11 mouse cellular contexts compared by ENCODE assay signal in the genomic region with DNA sequence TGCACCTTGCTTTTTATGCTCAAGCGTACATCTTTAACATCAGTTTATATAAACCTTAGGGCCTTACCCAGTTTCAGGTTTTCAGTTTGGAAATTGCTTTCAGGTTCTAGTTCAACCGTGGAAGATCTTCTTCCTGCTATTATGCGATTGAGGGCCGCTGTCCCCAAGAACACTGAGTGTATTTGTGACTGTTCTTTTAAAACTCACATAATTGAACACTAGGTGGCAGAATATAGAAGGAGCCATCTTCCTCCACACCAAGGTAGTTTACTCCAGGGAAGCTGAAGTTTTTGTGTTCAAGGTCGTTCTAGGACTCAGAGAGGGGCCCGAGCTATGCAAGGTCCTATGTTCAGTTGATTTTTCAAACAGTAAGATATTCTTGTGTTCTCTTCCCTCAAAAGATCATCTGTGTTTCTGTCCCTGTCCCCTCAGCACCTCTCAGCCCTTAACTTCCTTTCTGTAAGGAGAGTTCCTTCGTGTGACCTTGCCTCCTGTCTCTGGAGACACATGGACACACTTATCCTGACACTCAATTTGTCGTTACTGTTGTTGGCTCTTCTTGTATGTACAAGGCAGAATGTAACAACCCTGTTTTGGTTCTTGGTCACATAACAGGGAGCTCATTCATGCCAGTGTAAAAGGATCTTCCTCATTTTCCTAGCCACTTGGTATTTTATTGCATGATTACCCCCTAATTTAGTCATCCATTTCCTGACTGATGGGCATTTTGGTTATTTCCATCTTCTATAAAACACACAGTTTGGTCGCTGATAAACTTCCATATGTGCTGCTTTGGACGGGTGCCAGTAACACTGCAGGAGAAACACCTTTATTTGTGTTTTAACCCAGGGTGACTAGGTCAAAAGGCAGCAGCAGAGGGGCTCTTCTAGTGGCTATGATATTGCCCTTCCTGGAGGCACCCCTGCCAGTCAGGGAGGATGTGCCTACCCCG. TPM values are rescaled to one million over a fixed set of nuclear protein-coding genes. Genes with fewer than 3 reads are reported as not detected.
DNase-seq lines count a peak whose midpoint lies in the region; ATAC-seq and TF ChIP-seq lines count a peak whose summit lies in the region.
"Had no signal": no experiment of that assay in that cellular context is flagged by ENCODE, and none has a peak within 500 bp of the region (broad histone marks: within the 10 kb centered on the region; RNA-seq: fewer than 3 reads in every experiment).

No protein-coding gene starts in this region.

- H3K36me3 ChIP-seq in embryonic facial prominence, embryonic 11.5 days (replicated peaks; ENCODE audit: control insufficient read depth, insufficient read depth, low read depth, low read length): no peaks in the 10 kb centered on the region
- H3K36me3 ChIP-seq in embryonic facial prominence, embryonic 10.5 days (replicated peaks): no peaks in the 10 kb centered on the region
- peaks cover 8% of the 10 kb centered on the region; the same call in 1 of the 2 replicates for H3K36me3 ChIP-seq in liver, postnatal 0 days (replicated peaks; ENCODE audit: insufficient read depth, low read length)
- peaks cover 22% of the 10 kb centered on the region; the same call in 1 of the 2 replicates for H3K36me3 ChIP-seq in liver, embryonic 12.5 days
- H3K36me3 ChIP-seq: embryonic facial prominence, embryonic 12.5 days; forebrain, embryonic 15.5 days had no signal

- peak; percentile 59 for TF ChIP-seq CTCF in liver, postnatal 0 days (IDR thresholded peaks at IDR 0.05; ENCODE audit: low read depth)

- no peak overlapping the region for H3K4me2 ChIP-seq in embryonic facial prominence, embryonic 11.5 days (ENCODE audit: low read depth, low read length)
- no peak overlapping the region for H3K4me2 ChIP-seq in liver, postnatal 0 days (ENCODE audit: low read depth, low read length)
- H3K4me2 ChIP-seq in liver, embryonic 12.5 days: no peak overlapping the region
- H3K4me2 ChIP-seq: embryonic facial prominence, embryonic 12.5 days; forebrain, embryonic 15.5 days had no signal

- H3K9ac ChIP-seq in embryonic facial prominence, embryonic 11.5 days (replicated peaks; ENCODE audit: low read length): no peak overlapping the region
- H3K9ac ChIP-seq in liver, postnatal 0 days (replicated peaks): no peak overlapping the region
- no peak overlapping the region for H3K9ac ChIP-seq in liver, embryonic 12.5 days
- H3K9ac ChIP-seq: embryonic facial prominence, embryonic 12.5 days; forebrain, embryonic 15.5 days had no signal

- H3K4me3 ChIP-seq in embryonic facial prominence, embryonic 11.5 days (ENCODE audit: low read depth, low read length): no peak overlapping the region
- H3K4me3 ChIP-seq in embryonic facial prominence, embryonic 10.5 days: no peak overlapping the region
- no peak overlapping the region for H3K4me3 ChIP-seq in liver, postnatal 0 days (ENCODE audit: low read depth, low read length)
- H3K4me3 ChIP-seq in liver, embryonic 12.5 days: no peak overlapping the region
- H3K4me3 ChIP-seq: embryonic facial prominence, embryonic 12.5 days; forebrain, embryonic 15.5 days; megakaryocyte, embryonic 14.5 days had no signal

- no peak for ATAC-seq in embryonic facial prominence, embryonic 11.5 days (replicated peaks; ENCODE audit: insufficient number of reproducible peaks, low FRiP score, low TSS enrichment, low read depth)
- ATAC-seq in liver, postnatal 0 days: peak; percentile 36; the same call in 1 of the 2 replicates
- no peak for ATAC-seq in liver, embryonic 12.5 days
- peak; percentile 68 for ATAC-seq in megakaryocyte-erythroid progenitor cell, adult 5-6 weeks (replicated peaks; ENCODE audit: low FRiP score, low TSS enrichment, poor library complexity, severe bottlenecking)
- ATAC-seq in activated CD4-positive, CD25-positive, alpha-beta regulatory T cell, adult 4 months: no peak
- ATAC-seq: forebrain, embryonic 15.5 days had no signal

- no peaks in the 10 kb centered on the region for H3K4me1 ChIP-seq in embryonic facial prominence, embryonic 11.5 days (ENCODE audit: control insufficient read depth, insufficient read depth, low read length)
- H3K4me1 ChIP-seq in embryonic facial prominence, embryonic 10.5 days: no peaks in the 10 kb centered on the region
- peaks cover 19% of the 10 kb centered on the region for H3K4me1 ChIP-seq in liver, postnatal 0 days (ENCODE audit: insufficient read depth)
- peaks cover 16% of the 10 kb centered on the region for H3K4me1 ChIP-seq in liver, embryonic 12.5 days
- H3K4me1 ChIP-seq: embryonic facial prominence, embryonic 12.5 days; forebrain, embryonic 15.5 days had no signal

- H3K27ac ChIP-seq in embryonic facial prominence, embryonic 11.5 days (replicated peaks; ENCODE audit: low read depth, low read length): no peak overlapping the region
- no peak overlapping the region for H3K27ac ChIP-seq in embryonic facial prominence, embryonic 10.5 days (replicated peaks)
- H3K27ac ChIP-seq in liver, postnatal 0 days (ENCODE audit: low read depth): peak overlapping the region; percentile 63
- no peak overlapping the region for H3K27ac ChIP-seq in liver, embryonic 12.5 days
- H3K27ac ChIP-seq: embryonic facial prominence, embryonic 12.5 days; forebrain, embryonic 15.5 days had no signal

- WGBS in embryonic facial prominence, embryonic 11.5 days: 57% methylated on average over 11 of the region's 11 CpGs
- 63% methylated on average over 11 of the region's 11 CpGs for WGBS in embryonic facial prominence, embryonic 10.5 days
- WGBS in liver, postnatal 0 days (ENCODE audit: insufficient replicate concordance): 48% methylated on average over 11 of the region's 11 CpGs
- WGBS in liver, embryonic 12.5 days (ENCODE audit: insufficient replicate concordance): 57% methylated on average over 11 of the region's 11 CpGs

- TF ChIP-seq EP300 in liver, postnatal 0 days (IDR thresholded peaks at IDR 0.05; ENCODE audit: low read depth): no peak

- no peaks in the 10 kb centered on the region for H3K9me3 ChIP-seq in embryonic facial prominence, embryonic 11.5 days (replicated peaks; ENCODE audit: control insufficient read depth, low read length)
- no peaks in the 10 kb centered on the region for H3K9me3 ChIP-seq in embryonic facial prominence, embryonic 10.5 days
- no peaks in the 10 kb centered on the region for H3K9me3 ChIP-seq in liver, postnatal 0 days (ENCODE audit: low read length)
- H3K9me3 ChIP-seq in liver, embryonic 12.5 days (replicated peaks): no peaks in the 10 kb centered on the region
- H3K9me3 ChIP-seq: embryonic facial prominence, embryonic 12.5 days; forebrain, embryonic 15.5 days; megakaryocyte, embryonic 14.5 days had no signal

- DNase-seq in embryonic facial prominence, embryonic 11.5 days (ENCODE audit: low spot score): peak; percentile 35
- DNase-seq in embryonic facial prominence, embryonic 10.5 days (ENCODE audit: low spot score): no peak
- no peak for DNase-seq in liver, postnatal 0 days
- peak; percentile 38 for DNase-seq in R1 (ENCODE audit: low read depth, low spot score)
- no peak for DNase-seq in right cerebral cortex, postnatal 14 days

- H3K27me3 ChIP-seq in embryonic facial prominence, embryonic 11.5 days (ENCODE audit: control insufficient read depth, insufficient read depth, low read length): no peaks in the 10 kb centered on the region
- H3K27me3 ChIP-seq in embryonic facial prominence, embryonic 10.5 days (replicated peaks; ENCODE audit: low read depth, poor library complexity, severe bottlenecking): no peaks in the 10 kb centered on the region
- H3K27me3 ChIP-seq in liver, postnatal 0 days (ENCODE audit: insufficient read depth, low read length): no peaks in the 10 kb centered on the region
- H3K27me3 ChIP-seq in liver, embryonic 12.5 days (replicated peaks): no peaks in the 10 kb centered on the region
- H3K27me3 ChIP-seq: embryonic facial prominence, embryonic 12.5 days; forebrain, embryonic 15.5 days; megakaryocyte, embryonic 14.5 days had no signal

RNA-seq across cellular contexts. Expression of a gene that starts 20.3 kb away (rescaled TPM):
- polyA plus RNA-seq in embryonic facial prominence, embryonic 11.5 days (2014; fragmentation: Nextera tagmentation; extraction: Ambion mirVana): 13.5 and 14.1 TPM in 2 replicates
- polyA plus RNA-seq in embryonic facial prominence, embryonic 10.5 days (2016; fragmentation: Nextera tagmentation; extraction: Ambion mirVana): 15.4 and 17.4 TPM in 2 replicates
- 16.0 and 18.1 TPM in 2 replicates for polyA plus RNA-seq in liver, postnatal 0 days (2015; fragmentation: Nextera tagmentation; extraction: Ambion mirVana)
- polyA plus RNA-seq in liver, embryonic 12.5 days (2016; fragmentation: Nextera tagmentation; extraction: Ambion mirVana): 20.5 and 24.6 TPM in 2 replicates
- total RNA-seq in megakaryocyte-erythroid progenitor cell, adult 5-6 weeks (2014; fragmentation: Nextera tagmentation): 68.9 and 88.4 TPM in 2 replicates
- total RNA-seq in megakaryocyte-erythroid progenitor cell, adult 5-6 weeks (2017): 20.1 and 31.0 TPM in 2 replicates
- polyA plus RNA-seq in activated CD4-positive, CD25-positive, alpha-beta regulatory T cell, adult 4 months (2017; shearing (Covaris generic)): 10 to 100 TPM; 27.1 to 51.2 TPM

RNA-seq across cellular contexts. Expression of a gene that starts 42.5 kb away (rescaled TPM):
- polyA plus RNA-seq in embryonic facial prominence, embryonic 11.5 days (2014; fragmentation: Nextera tagmentation; extraction: Ambion mirVana): 4.2 TPM in 1 of 2 replicates, not detected in the other
- polyA plus RNA-seq in embryonic facial prominence, embryonic 10.5 days (2016; fragmentation: Nextera tagmentation; extraction: Ambion mirVana): not detected in 2 replicates
- not detected in 2 replicates for polyA plus RNA-seq in liver, postnatal 0 days (2015; fragmentation: Nextera tagmentation; extraction: Ambion mirVana)
- not detected in 2 replicates for polyA plus RNA-seq in liver, embryonic 12.5 days (2016; fragmentation: Nextera tagmentation; extraction: Ambion mirVana)
- not detected in 2 replicates for total RNA-seq in megakaryocyte-erythroid progenitor cell, adult 5-6 weeks (2014; fragmentation: Nextera tagmentation)
- not detected in 2 replicates for total RNA-seq in megakaryocyte-erythroid progenitor cell, adult 5-6 weeks (2017)
- polyA plus RNA-seq in activated CD4-positive, CD25-positive, alpha-beta regulatory T cell, adult 4 months (2017; shearing (Covaris generic)): 10 to 100 TPM; 15.9 to 22.1 TPM
- polyA plus RNA-seq: embryonic facial prominence, embryonic 12.5 days; forebrain, embryonic 15.5 days had no signal

RNA-seq across cellular contexts. Expression of a gene that starts 51.3 kb away (rescaled TPM):
- 13.5 and 15.6 TPM in 2 replicates for polyA plus RNA-seq in embryonic facial prominence, embryonic 11.5 days (2014; fragmentation: Nextera tagmentation; extraction: Ambion mirVana)
- 12.3 and 15.4 TPM in 2 replicates for polyA plus RNA-seq in embryonic facial prominence, embryonic 10.5 days (2016; fragmentation: Nextera tagmentation; extraction: Ambion mirVana)
- polyA plus RNA-seq in liver, postnatal 0 days (2015; fragmentation: Nextera tagmentation; extraction: Ambion mirVana): 361 and 384 TPM in 2 replicates
- 76.9 and 79.5 TPM in 2 replicates for polyA plus RNA-seq in liver, embryonic 12.5 days (2016; fragmentation: Nextera tagmentation; extraction: Ambion mirVana)
- total RNA-seq in megakaryocyte-erythroid progenitor cell, adult 5-6 weeks (2014; fragmentation: Nextera tagmentation): 257 and 310 TPM in 2 replicates
- total RNA-seq in megakaryocyte-erythroid progenitor cell, adult 5-6 weeks (2017): 103 and 198 TPM in 2 replicates
- 1 to 10 TPM; 2.5 to 2.9 TPM for polyA plus RNA-seq in activated CD4-positive, CD25-positive, alpha-beta regulatory T cell, adult 4 months (2017; shearing (Covaris generic))

RNA-seq across cellular contexts. Expression of a gene that starts 53.3 kb away (rescaled TPM):
- polyA plus RNA-seq in embryonic facial prominence, embryonic 11.5 days (2014; fragmentation: Nextera tagmentation; extraction: Ambion mirVana): 10.6 and 18.6 TPM in 2 replicates
- polyA plus RNA-seq in embryonic facial prominence, embryonic 10.5 days (2016; fragmentation: Nextera tagmentation; extraction: Ambion mirVana): 21.7 and 22.5 TPM in 2 replicates
- polyA plus RNA-seq in liver, postnatal 0 days (2015; fragmentation: Nextera tagmentation; extraction: Ambion mirVana): 14.8 and 15.8 TPM in 2 replicates
- 11.9 and 12.0 TPM in 2 replicates for polyA plus RNA-seq in liver, embryonic 12.5 days (2016; fragmentation: Nextera tagmentation; extraction: Ambion mirVana)
- 4.7 and 19.4 TPM in 2 replicates for total RNA-seq in megakaryocyte-erythroid progenitor cell, adult 5-6 weeks (2014; fragmentation: Nextera tagmentation)
- 4.5 and 6.0 TPM in 2 replicates for total RNA-seq in megakaryocyte-erythroid progenitor cell, adult 5-6 weeks (2017)
- 10 to 100 TPM; 13.4 to 18.5 TPM for polyA plus RNA-seq in activated CD4-positive, CD25-positive, alpha-beta regulatory T cell, adult 4 months (2017; shearing (Covaris generic))

Comparison
In these comparisons a context has a peak if more than half of its experiments do, and no peak if none do; other contexts are left out.
1. ATAC-seq: peak in liver, postnatal 0 days (single experiment) and megakaryocyte-erythroid progenitor cell, adult 5-6 weeks (single experiment); none in embryonic facial prominence, embryonic 11.5 days (single experiment), liver, embryonic 12.5 days (single experiment) and activated CD4-positive, CD25-positive, alpha-beta regulatory T cell, adult 4 months (single experiment).
2. DNase-seq: peak in embryonic facial prominence, embryonic 11.5 days (single experiment) and R1 (single experiment); none in embryonic facial prominence, embryonic 10.5 days (single experiment), liver, postnatal 0 days (single experiment) and right cerebral cortex, postnatal 14 days (single experiment).